Mouse (Mus musculus) myocyte (in vitro differentiated cells): ENCODE results near the gene Atxn2.

Experiments
- MYOG ChIP-seq, 3 experiments: IDR thresholded peaks; one replicate each; pipeline ENCODE4 v1.6.1; 2011; ENCODE audit warnings: control low read depth in 2 of 3, low read depth in 2 of 3, mild to moderate bottlenecking in 2 of 3; ENCODE audit not compliant: insufficient read length in 2 of 3, control insufficient read depth in 1 of 3, insufficient read depth in 1 of 3
- POLR2A ChIP-seq: IDR thresholded peaks from one replicate; pipeline ENCODE4 v1.6.1; 2011; ENCODE audit warnings: low read depth, mild to moderate bottlenecking, control low read depth, moderate library complexity; ENCODE audit not compliant: insufficient read length
- USF1 ChIP-seq: IDR thresholded peaks from one replicate; pipeline ENCODE4 v1.6.1; 2011; ENCODE audit warnings: low read depth, mild to moderate bottlenecking, control low read depth, moderate library complexity

DNA sequence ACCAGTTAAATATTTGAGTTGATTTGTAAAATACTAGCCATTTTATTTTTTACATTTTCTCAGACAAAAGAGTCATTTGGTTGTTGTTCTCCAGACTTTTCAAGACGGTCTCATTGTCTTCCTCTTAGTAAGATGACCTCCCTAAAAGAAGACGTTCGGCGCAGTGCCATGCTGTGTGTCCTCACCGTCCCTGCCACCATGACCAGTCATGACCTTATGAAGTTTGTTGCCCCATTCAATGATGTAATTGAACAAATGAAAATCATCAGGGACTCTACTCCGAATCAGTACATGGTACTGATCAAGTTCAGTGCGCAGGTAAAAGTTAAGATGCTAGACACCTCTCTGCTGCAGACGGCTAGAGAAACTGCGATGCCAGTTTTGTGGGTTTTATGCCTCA is 46.2 kb upstream of the Atxn2 start:
- TF ChIP-seq POLR2A (no peak), USF1 (no peak), MYOG (IDR thresholded peaks at IDR 0.05; ENCODE audit: control insufficient read depth in 1 of 3, insufficient read depth in 1 of 3, insufficient read length in 2 of 3, low read depth in 2 of 3) (no peak)
